Mouse (Mus musculus): ENCODE data around the gene Hist2h2ac.
A peak's percentile ranks its signal among the peaks of the same experiment; 100 is the strongest.

DNA sequence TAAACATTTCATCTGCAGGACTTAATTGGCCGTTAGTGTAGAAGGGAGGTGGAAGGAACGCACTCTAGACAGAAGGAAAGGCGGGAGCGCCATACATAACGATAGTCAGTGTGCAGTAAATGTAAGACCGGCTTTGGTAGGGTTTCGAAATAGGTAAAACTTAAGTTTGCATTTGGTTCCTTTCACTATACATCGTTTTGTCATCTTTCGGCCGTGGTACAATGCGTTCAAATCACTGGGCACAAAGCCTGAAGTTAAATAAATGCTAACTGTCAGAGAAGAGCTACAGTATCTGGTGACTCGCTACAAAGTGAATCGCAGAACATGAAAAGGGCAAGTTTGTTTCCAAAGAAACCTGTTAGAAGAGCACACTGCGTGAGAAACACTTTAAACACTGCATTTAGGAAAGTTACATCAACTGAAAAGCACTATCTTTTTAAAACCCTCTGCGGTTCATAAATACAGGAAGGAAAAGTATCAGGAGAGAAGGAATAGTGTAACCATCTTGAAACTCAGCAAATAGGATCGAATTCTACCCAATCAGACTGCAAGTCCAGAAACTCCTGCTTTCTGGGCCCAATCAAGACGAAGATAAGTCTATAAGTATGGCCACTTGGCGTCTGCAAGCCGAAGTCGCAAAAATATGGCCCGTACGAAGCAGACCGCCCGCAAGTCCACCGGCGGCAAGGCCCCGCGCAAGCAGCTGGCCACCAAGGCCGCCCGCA, 47.5 kb upstream of the Hist2h2ac start, which contains the start of gene Hist2h3b:
- no peak for TF ChIP-seq CTCF (IDR thresholded peaks at IDR 0.05; ENCODE audit: borderline replicate concordance, extremely low read depth, insufficient read depth, insufficient read length)
- peak; percentile 58; the same call in 1 of the 2 replicates for TF ChIP-seq POLR2A (IDR thresholded peaks at IDR 0.05; ENCODE audit: borderline replicate concordance, extremely low read depth, insufficient read depth, insufficient read length, poor library complexity, severe bottlenecking)

Data from brain, embryonic 14.5 days (tissue).